Mouse (Mus musculus) hindbrain, embryonic 11.5 days (tissue): ENCODE data around the gene Hoxb7. TPM values are rescaled to one million over a fixed set of nuclear protein-coding genes. Genes with fewer than 3 reads are reported as not detected.

Experiments used
- ATAC-seq: fragments of 200-750 bp; cut with Nextera tagmentation; 2 replicates; pipeline ENCODE4 v1.8.0; 2017; ENCODE audit warnings: mild to moderate bottlenecking, moderate TSS enrichment, moderate library complexity; ENCODE audit not compliant: low FRiP score
- DNase-seq: peaks from one replicate; pipeline ENCODE4 v3.0.0-alpha.2; 2015; ENCODE audit warnings: low spot score
- H3K27ac ChIP-seq: fragments of 300-500 bp; sonication (generic); 2 replicates; pipeline ENCODE4 v1.5.1; 2014; ENCODE audit warnings: mild to moderate bottlenecking, low read depth, low read length
- H3K27me3 ChIP-seq: fragments of 300-500 bp; sonication (generic); 2 replicates; pipeline ENCODE4 v1.6.1; 2014; ENCODE audit warnings: mild to moderate bottlenecking, low read length, moderate library complexity, mixed read lengths; ENCODE audit not compliant: control insufficient read depth, insufficient read depth
- H3K36me3 ChIP-seq: fragments of 300-500 bp; sonication (generic); 2 replicates; pipeline ENCODE4 v1.6.1; 2014; ENCODE audit warnings: mild to moderate bottlenecking, low read length, moderate library complexity, mixed read lengths; ENCODE audit not compliant: control insufficient read depth, insufficient read depth
- H3K4me1 ChIP-seq: fragments of 300-500 bp; sonication (generic); replicated peaks from 2 replicates; pipeline ENCODE4 v1.6.1; 2014; ENCODE audit warnings: low read length, mixed read lengths; ENCODE audit not compliant: control insufficient read depth, insufficient read depth
- H3K4me2 ChIP-seq: fragments of 300-500 bp; sonication (generic); replicated peaks from 2 replicates; pipeline ENCODE4 v1.6.1; 2014; ENCODE audit warnings: mild to moderate bottlenecking, low read depth, low read length
- H3K4me3 ChIP-seq: fragments of 300-500 bp; sonication (generic); 2 replicates; pipeline ENCODE4 v1.5.1; 2014; ENCODE audit warnings: low read depth, low read length
- H3K9ac ChIP-seq: fragments of 300-500 bp; sonication (generic); 2 replicates; pipeline ENCODE4 v1.6.1; 2014; ENCODE audit warnings: low read depth, low read length
- H3K9me3 ChIP-seq: fragments of 300-500 bp; sonication (generic); 2 replicates; pipeline ENCODE4 v1.6.1; 2016; ENCODE audit warnings: low read length; ENCODE audit not compliant: control insufficient read depth
- WGBS: fragments of 180-500 bp; shearing (Covaris S2); extraction: QIAGEN DNeasy Blood & Tissue Kit; methylation state at CpG from one replicate; pipeline ENCODE4 v1.1.7; 2014; 5-methylcytosine and 5-hydroxymethylcytosine counted together
- polyA plus RNA-seq: library from polyadenylated mRNA; unstranded; fragments of >200 nt; fragmentation: Nextera tagmentation; extraction: Ambion mirVana; gene quantifications from 2 replicates; pipeline ENCODE4 v1.2.1, GENCODE M21; 2014

Gene Hoxb7
- polyA plus RNA-seq, 1 experiment from 2014 or later = 4.0 TPM

DNA sequence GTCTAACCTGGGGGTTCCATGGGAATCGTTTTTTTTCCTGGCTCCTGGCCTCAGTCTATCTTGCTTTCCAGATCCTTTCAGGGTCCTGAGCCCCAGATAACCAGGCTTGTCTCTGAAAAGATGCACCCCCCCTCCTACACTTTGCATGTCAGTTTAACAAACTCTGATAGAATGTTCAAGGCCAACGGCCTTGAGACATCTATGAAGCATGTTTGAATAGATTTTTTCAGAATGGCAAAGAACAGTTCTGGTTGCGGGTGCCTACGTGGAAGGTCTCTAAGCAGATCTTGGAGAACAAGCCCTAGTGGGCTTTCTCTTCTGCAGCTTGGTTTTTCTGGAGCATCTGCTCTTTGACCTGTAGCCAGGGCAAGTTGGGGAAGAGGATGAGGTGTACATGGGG, 22.3 kb downstream of the Hoxb7 start:
- H3K4me3 ChIP-seq = peak overlapping the region; percentile 48; the same call in 1 of the 2 replicates
- H3K27ac ChIP-seq = peak overlapping the region; percentile 61; the same call in 1 of the 2 replicates
- ATAC-seq (no peak), DNase-seq (no peak)
- peak overlapping the region; percentile 30 for H3K4me2 ChIP-seq
- no peaks in the 10 kb centered on the region for H3K9me3 ChIP-seq
- peaks cover 95% of the 10 kb centered on the region for H3K27me3 ChIP-seq
- no peaks in the 10 kb centered on the region for H3K4me1 ChIP-seq
- no peaks in the 10 kb centered on the region for H3K36me3 ChIP-seq
- peak overlapping the region; percentile 48; the same call in 1 of the 2 replicates for H3K9ac ChIP-seq
- 17% methylated on average over 4 of the region's 4 CpGs for whole genome bisulfite sequencing

DNA sequence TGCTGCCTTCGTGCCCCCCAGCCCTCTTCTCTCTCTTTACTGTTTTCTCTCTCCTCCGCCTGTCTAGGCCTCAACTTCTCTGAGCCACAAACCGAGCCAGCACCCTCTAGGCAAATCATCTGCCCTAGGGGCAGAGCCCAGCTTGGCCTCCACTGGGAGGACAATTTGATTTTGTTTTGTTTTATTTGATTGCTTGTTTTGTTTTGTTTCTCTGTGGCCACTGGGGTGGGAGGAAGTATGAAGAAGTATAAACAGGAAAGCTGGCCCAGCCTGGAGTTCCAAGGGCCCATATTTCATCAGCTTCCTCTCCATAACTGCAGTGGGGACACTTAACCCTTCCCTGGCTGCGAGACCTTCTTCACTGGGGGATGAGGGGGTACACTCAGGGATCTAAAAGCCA, 22.9 kb downstream of the Hoxb7 start:
- no peak for DNase-seq
- H3K9ac ChIP-seq = peak overlapping the region; percentile 48
- no peaks in the 10 kb centered on the region for H3K4me1 ChIP-seq
- H3K9me3 ChIP-seq = no peaks in the 10 kb centered on the region
- H3K36me3 ChIP-seq = no peaks in the 10 kb centered on the region
- H3K27me3 ChIP-seq = peaks cover 96% of the 10 kb centered on the region
- H3K27ac ChIP-seq = peak overlapping the region; percentile 64
- H3K4me3 ChIP-seq = peak overlapping the region; percentile 48
- no peak for ATAC-seq
- H3K4me2 ChIP-seq = peak overlapping the region; percentile 14; the same call in 1 of the 2 replicates
- WGBS = 5% methylated on average over 4 of the region's 4 CpGs

DNA sequence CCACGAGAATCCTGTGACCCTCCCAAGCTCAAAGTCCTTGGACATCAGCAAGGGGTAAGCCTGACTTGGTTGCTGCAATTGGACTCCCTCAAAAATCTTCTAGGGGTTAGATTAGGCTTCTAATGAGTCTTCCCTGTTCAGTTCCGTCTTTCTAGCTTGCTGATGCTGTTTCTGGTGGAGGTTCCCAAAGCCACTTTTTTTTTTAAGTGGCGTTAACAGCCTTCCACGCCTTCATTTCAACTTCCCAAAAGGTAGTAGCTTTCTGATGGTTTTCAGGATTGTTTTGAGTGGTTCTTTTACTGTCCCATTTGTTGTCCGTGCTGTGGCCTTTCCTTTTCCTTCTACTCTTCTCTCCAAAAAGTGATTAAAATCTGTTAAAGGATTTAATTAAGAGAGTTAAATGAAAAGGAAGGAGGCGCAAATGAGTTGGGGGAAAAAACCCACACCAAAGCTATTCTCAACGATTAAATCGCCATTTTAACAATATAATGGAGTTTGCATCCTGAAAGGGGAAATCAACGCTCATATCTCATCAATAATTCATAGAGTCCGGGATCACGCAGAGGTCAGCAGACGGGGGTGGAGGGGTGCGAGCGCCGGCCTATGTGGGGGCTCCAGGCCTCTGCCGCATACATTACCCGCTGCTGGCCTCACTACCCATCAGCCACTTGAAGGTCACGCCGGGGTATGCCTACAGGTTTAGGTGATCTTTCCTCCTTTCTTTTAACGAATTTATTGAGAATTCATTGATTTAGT, 23.9 kb downstream of the Hoxb7 start:
- DNase-seq = no peak
- Histone ChIP-seq H3K4me2 (peak overlapping the region; percentile 35), H3K9ac (no peak overlapping the region), H3K4me3 (peak overlapping the region; percentile 48), H3K27ac (peak overlapping the region; percentile 90), H3K9me3 (no peaks in the 10 kb centered on the region), H3K27me3 (peaks cover 95% of the 10 kb centered on the region), H3K4me1 (no peaks in the 10 kb centered on the region), H3K36me3 (no peaks in the 10 kb centered on the region)
- peak; percentile 59; the same call in 1 of the 2 replicates for ATAC-seq
- under 1% methylated on average over 20 of the region's 20 CpGs for WGBS

DNA sequence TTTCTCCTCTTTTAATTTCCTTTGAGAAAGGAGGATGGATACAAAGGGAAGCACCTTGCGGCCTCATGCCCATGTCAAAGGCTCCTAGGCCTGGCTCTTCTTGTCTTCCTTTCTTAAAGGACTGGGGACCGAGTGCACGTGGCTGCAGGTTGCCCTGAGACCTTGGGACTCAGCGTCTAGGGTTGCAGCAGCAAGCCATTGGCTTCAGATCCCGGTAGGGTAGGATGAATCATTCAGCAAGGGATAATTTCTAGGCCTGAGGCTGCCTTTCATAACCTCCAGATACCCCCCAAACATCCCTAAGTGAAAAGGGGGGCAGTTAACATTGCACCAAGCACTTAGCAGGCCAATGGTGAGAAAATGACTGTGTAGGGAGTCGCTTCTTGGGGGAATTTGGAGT, 24.7 kb downstream of the Hoxb7 start:
- H3K4me2 ChIP-seq = peak overlapping the region; percentile 35
- H3K9ac ChIP-seq = peak overlapping the region; percentile 49
- H3K36me3 ChIP-seq = no peaks in the 10 kb centered on the region
- H3K9me3 ChIP-seq = no peaks in the 10 kb centered on the region
- ATAC-seq (no peak), DNase-seq (peak; percentile 56)
- WGBS = 7% methylated on average over 6 of the region's 6 CpGs
- peaks cover 95% of the 10 kb centered on the region for H3K27me3 ChIP-seq
- H3K4me3 ChIP-seq = peak overlapping the region; percentile 14
- H3K4me1 ChIP-seq = no peaks in the 10 kb centered on the region
- H3K27ac ChIP-seq = peak overlapping the region; percentile 90

- Histone ChIP-seq H3K9me3 (no peaks in the 10 kb centered on the region), H3K4me2 (peak overlapping the region; percentile 64), H3K27me3 (peaks cover 93% of the 10 kb centered on the region), H3K9ac (peak overlapping the region; percentile 49), H3K36me3 (no peaks in the 10 kb centered on the region), H3K4me3 (peak overlapping the region; percentile 14), H3K4me1 (no peaks in the 10 kb centered on the region), H3K27ac (peak overlapping the region; percentile 90)
- DNase-seq (peak; percentile 66), ATAC-seq (peak; percentile 71)
- 1% methylated on average over 30 of the region's 31 CpGs for WGBS
These were observed 25.3 kb downstream of the Hoxb7 start for GRCm38 (mm10) chr11:96311520-96312417.

DNA sequence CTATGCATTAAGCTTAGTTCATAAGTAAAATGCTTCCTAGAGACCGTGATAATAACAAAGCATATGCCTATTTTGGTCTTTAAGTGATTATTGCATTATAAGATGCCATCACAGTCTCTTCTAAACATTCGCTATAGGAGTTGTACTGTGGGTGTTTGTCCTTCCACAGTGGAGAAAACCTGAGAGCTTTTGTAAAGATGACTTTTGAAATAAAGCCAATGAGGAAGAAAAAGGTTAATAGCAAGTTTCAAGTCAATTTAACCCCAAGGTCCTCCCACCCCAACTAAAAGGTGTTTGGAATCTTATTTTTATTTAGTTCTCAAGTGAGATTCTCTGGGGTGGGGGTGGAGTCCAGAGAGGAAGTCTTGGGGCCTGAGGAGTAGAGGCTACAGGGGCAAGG, 26.7 kb downstream of the Hoxb7 start:
- Histone ChIP-seq H3K4me1 (no peaks in the 10 kb centered on the region), H3K4me3 (peak overlapping the region; percentile 63), H3K27ac (peak overlapping the region; percentile 90), H3K4me2 (peak overlapping the region; percentile 64), H3K27me3 (peaks cover 86% of the 10 kb centered on the region), H3K36me3 (no peaks in the 10 kb centered on the region), H3K9ac (peak overlapping the region; percentile 29), H3K9me3 (no peaks in the 10 kb centered on the region)
- ATAC-seq = no peak
- 11% methylated on average over 2 of the region's 2 CpGs for WGBS
- DNase-seq = no peak

GRCm38 (mm10) chr11:96313806-96314428, 27.5 kb downstream of the Hoxb7 start:
- Histone ChIP-seq H3K27me3 (peaks cover 86% of the 10 kb centered on the region), H3K4me2 (peak overlapping the region; percentile 64), H3K4me1 (no peaks in the 10 kb centered on the region), H3K4me3 (peak overlapping the region; percentile 63), H3K36me3 (no peaks in the 10 kb centered on the region), H3K9me3 (no peaks in the 10 kb centered on the region), H3K9ac (peak overlapping the region; percentile 29), H3K27ac (peak overlapping the region; percentile 90)
- peak; percentile 61 for DNase-seq
- ATAC-seq = no peak
- 4% methylated on average over 12 of the region's 12 CpGs for WGBS

DNA sequence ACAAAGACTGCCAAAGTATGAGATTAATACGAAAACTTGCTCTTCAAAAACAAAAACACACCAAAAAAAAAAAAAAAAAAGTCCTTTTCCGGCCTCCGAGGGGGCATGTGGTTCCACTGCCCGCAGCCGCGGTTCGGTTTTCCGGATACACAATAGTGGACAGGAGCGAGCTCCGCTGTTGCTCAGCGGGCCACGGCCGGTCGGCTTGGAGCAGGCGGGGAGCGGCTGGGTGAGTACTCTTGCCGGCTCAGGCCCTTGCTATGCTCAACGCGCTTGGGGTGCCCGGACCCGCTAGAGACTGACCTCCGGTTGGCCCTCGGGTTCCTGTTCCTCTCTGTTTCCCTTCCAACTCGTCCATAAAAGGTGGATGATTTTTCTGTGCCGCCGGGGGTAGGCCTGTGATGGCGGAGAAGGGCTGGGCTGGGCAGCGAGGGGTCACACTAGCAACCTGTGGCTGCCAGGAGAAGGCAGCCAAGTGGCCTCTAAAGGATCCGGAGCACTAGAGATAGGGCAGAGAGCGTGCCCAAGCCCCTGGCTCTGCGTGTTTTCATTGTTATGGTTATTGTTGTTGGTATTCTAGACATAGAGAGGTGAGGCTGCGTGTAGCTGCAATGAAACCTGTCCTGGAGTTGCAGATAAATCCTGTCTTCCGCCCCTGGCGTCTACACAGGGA, 28.4 kb downstream of the Hoxb7 start:
- Histone ChIP-seq H3K9me3 (no peaks in the 10 kb centered on the region), H3K27me3 (peaks cover 86% of the 10 kb centered on the region), H3K9ac (peak overlapping the region; percentile 65), H3K36me3 (no peaks in the 10 kb centered on the region), H3K4me1 (no peaks in the 10 kb centered on the region), H3K27ac (peak overlapping the region; percentile 90), H3K4me3 (peak overlapping the region; percentile 63), H3K4me2 (peak overlapping the region; percentile 64)
- WGBS = under 1% methylated on average over 34 of the region's 34 CpGs
- DNase-seq = peak; percentile 64
- ATAC-seq = no peak
